Mouse (Mus musculus): ENCODE measurements at regions not wholly inside any gene's neighbourhood (a gene's known extent, or its start where the extent isn't known, plus 50 kb on each side); places are given as distances from the start of the nearest gene placed in this dataset.

GRCm38 (mm10) chr12:107748481-107749380, 254.7 kb downstream of the Bcl11b start:
- peak; percentile 61 for DNase-seq (ENCODE audit: low spot score)
- no peaks in the 10 kb centered on the region; the same call in 1 of the 2 replicates for H3K27me3 ChIP-seq (ENCODE audit: control insufficient read depth, insufficient read depth, low read length)

GRCm38 (mm10) chr12:107749381-107750085, 253.9 kb downstream of the Bcl11b start:
- peak overlapping the region; percentile 13; the same call in 1 of the 2 replicates for H3K4me2 ChIP-seq (replicated peaks; ENCODE audit: low read depth, low read length, severe bottlenecking)
- H3K9ac ChIP-seq (ENCODE audit: low read depth, low read length, severe bottlenecking): no peak overlapping the region
- H3K27ac ChIP-seq (replicated peaks; ENCODE audit: low read depth, low read length): peak overlapping the region; percentile 35; the same call in 1 of the 2 replicates
- TF ChIP-seq POLR2A (IDR thresholded peaks at IDR 0.05; ENCODE audit: borderline replicate concordance, extremely low read depth, insufficient read depth, insufficient read length): no peak
- DNase-seq (ENCODE audit: low spot score) (no peak), ATAC-seq (ENCODE audit: low FRiP score, low read depth) (no peak)
- WGBS: 46% methylated on average over 11 of the region's 11 CpGs
- no peaks in the 10 kb centered on the region; the same call in 1 of the 2 replicates for H3K27me3 ChIP-seq (ENCODE audit: control insufficient read depth, insufficient read depth, low read length)
- peaks cover 44% of the 10 kb centered on the region for H3K4me1 ChIP-seq (ENCODE audit: control insufficient read depth, insufficient read depth, low read length)
- H3K36me3 ChIP-seq (ENCODE audit: control insufficient read depth, insufficient read depth, low read length): no peaks in the 10 kb centered on the region
- no peaks in the 10 kb centered on the region for H3K9me3 ChIP-seq (ENCODE audit: control insufficient read depth, low read length)
- H3K4me3 ChIP-seq (replicated peaks; ENCODE audit: low read length): no peak overlapping the region

More at GRCm38 (mm10) chr12:107748481-107749380, 254.7 kb downstream of the Bcl11b start:
- no peak for TF ChIP-seq POLR2A (IDR thresholded peaks at IDR 0.05; ENCODE audit: borderline replicate concordance, extremely low read depth, insufficient read depth, insufficient read length)
- no peak overlapping the region for H3K9ac ChIP-seq (ENCODE audit: low read depth, low read length, severe bottlenecking)
- WGBS: 13% methylated on average over 18 of the region's 18 CpGs
- H3K4me2 ChIP-seq (replicated peaks; ENCODE audit: low read depth, low read length, severe bottlenecking): peak overlapping the region; percentile 13; the same call in 1 of the 2 replicates
- peaks cover 44% of the 10 kb centered on the region for H3K4me1 ChIP-seq (ENCODE audit: control insufficient read depth, insufficient read depth, low read length)
- H3K9me3 ChIP-seq (ENCODE audit: control insufficient read depth, low read length): no peaks in the 10 kb centered on the region
- no peaks in the 10 kb centered on the region for H3K36me3 ChIP-seq (ENCODE audit: control insufficient read depth, insufficient read depth, low read length)
- ATAC-seq (ENCODE audit: low FRiP score, low read depth): peak; percentile 17
- H3K27ac ChIP-seq (replicated peaks; ENCODE audit: low read depth, low read length): peak overlapping the region; percentile 35; the same call in 1 of the 2 replicates
- no peak overlapping the region for H3K4me3 ChIP-seq (replicated peaks; ENCODE audit: low read length)

DNA sequence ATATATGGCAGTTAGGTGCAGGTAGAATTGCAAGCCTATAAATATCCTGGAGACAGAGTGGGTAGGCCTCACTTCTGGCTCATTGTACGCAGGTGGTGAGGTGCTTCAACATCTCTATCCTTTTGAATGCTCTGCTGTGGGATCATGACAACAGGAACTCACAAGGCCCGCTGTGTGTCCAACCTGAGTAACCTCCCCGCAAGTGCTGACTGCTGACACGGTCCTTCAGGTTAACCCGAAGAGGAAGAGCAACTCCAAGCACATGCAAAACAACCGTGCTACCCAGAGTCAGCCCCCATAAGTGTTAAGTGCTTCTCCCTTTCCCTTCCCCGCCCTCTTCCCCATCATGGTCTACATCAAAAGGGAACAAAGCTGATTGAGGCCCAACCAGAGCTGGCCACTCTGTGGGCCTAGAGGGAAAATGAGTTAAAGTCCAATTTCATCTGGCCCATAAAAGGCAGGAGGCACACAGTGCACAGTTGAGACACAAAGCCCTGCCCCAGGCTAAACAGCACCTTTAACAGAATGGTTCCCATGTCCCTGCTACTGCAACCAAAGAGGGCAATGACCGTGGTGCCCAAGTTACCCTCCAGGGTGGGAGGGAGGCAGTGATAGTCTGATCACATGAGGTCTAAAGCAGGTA, 253.0 kb downstream of the Bcl11b start:
- no peak for DNase-seq (ENCODE audit: low spot score)
- 58% methylated on average over 8 of the region's 8 CpGs for WGBS
- H3K27ac ChIP-seq (replicated peaks; ENCODE audit: low read depth, low read length): no peak overlapping the region

GRCm38 (mm10) chr12:107752126-107752525, 251.3 kb downstream of the Bcl11b start:
- no peak overlapping the region for H3K27ac ChIP-seq (replicated peaks; ENCODE audit: low read depth, low read length)

More for the DNA sequence above, 253.0 kb downstream of the Bcl11b start:
- Histone ChIP-seq H3K4me2 (replicated peaks; ENCODE audit: low read depth, low read length, severe bottlenecking) (no peak overlapping the region), H3K4me1 (ENCODE audit: control insufficient read depth, insufficient read depth, low read length) (peaks cover 44% of the 10 kb centered on the region), H3K4me3 (replicated peaks; ENCODE audit: low read length) (no peak overlapping the region), H3K36me3 (ENCODE audit: control insufficient read depth, insufficient read depth, low read length) (no peaks in the 10 kb centered on the region), H3K9ac (ENCODE audit: low read depth, low read length, severe bottlenecking) (no peak overlapping the region), H3K27me3 (ENCODE audit: control insufficient read depth, insufficient read depth, low read length) (no peaks in the 10 kb centered on the region; the same call in 1 of the 2 replicates), H3K9me3 (ENCODE audit: control insufficient read depth, low read length) (no peaks in the 10 kb centered on the region)
- TF ChIP-seq POLR2A (IDR thresholded peaks at IDR 0.05; ENCODE audit: borderline replicate concordance, extremely low read depth, insufficient read depth, insufficient read length): no peak
- ATAC-seq (ENCODE audit: low FRiP score, low read depth): no peak

DNA sequence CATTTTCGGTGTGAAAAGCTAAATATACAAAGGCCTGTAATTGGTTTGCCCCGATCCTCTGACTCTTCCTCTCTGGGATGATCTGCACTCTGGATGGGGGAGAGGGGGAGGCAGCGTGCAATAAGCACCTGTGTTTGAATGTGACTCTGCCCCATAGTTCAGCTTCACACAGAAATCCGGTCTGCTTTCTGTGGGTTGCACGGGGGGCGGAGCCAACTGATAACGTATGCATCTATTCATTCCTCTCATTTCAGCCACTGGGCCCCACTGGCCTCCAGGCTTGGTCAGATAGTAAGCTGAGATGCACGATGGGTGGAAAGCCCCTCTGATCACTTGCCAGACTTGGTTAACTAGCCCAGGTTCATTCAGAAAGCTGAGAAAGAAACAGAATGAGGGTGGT, 250.8 kb downstream of the Bcl11b start:
- Histone ChIP-seq H3K9ac (ENCODE audit: low read depth, low read length, severe bottlenecking) (no peak overlapping the region), H3K4me3 (replicated peaks; ENCODE audit: low read length) (no peak overlapping the region), H3K27me3 (ENCODE audit: control insufficient read depth, insufficient read depth, low read length) (no peaks in the 10 kb centered on the region; the same call in 1 of the 2 replicates), H3K36me3 (ENCODE audit: control insufficient read depth, insufficient read depth, low read length) (no peaks in the 10 kb centered on the region), H3K4me1 (ENCODE audit: control insufficient read depth, insufficient read depth, low read length) (peaks cover 53% of the 10 kb centered on the region), H3K9me3 (ENCODE audit: control insufficient read depth, low read length) (no peaks in the 10 kb centered on the region), H3K4me2 (replicated peaks; ENCODE audit: low read depth, low read length, severe bottlenecking) (no peak overlapping the region), H3K27ac (replicated peaks; ENCODE audit: low read depth, low read length) (no peak overlapping the region)
- no peak for ATAC-seq (ENCODE audit: low FRiP score, low read depth)
- 32% methylated on average over 8 of the region's 8 CpGs for WGBS
- TF ChIP-seq POLR2A (IDR thresholded peaks at IDR 0.05; ENCODE audit: borderline replicate concordance, extremely low read depth, insufficient read depth, insufficient read length): no peak
- DNase-seq (ENCODE audit: low spot score): no peak

More at GRCm38 (mm10) chr12:107752126-107752525, 251.3 kb downstream of the Bcl11b start:
- no peaks in the 10 kb centered on the region for H3K9me3 ChIP-seq (ENCODE audit: control insufficient read depth, low read length)
- no peak overlapping the region for H3K4me2 ChIP-seq (replicated peaks; ENCODE audit: low read depth, low read length, severe bottlenecking)
- no peak overlapping the region for H3K9ac ChIP-seq (ENCODE audit: low read depth, low read length, severe bottlenecking)
- no peak for TF ChIP-seq POLR2A (IDR thresholded peaks at IDR 0.05; ENCODE audit: borderline replicate concordance, extremely low read depth, insufficient read depth, insufficient read length)
- no peak for DNase-seq (ENCODE audit: low spot score)
- H3K36me3 ChIP-seq (ENCODE audit: control insufficient read depth, insufficient read depth, low read length): no peaks in the 10 kb centered on the region
- H3K4me1 ChIP-seq (ENCODE audit: control insufficient read depth, insufficient read depth, low read length): peaks cover 50% of the 10 kb centered on the region
- 59% methylated on average over 7 of the region's 7 CpGs for WGBS
- H3K27me3 ChIP-seq (ENCODE audit: control insufficient read depth, insufficient read depth, low read length): no peaks in the 10 kb centered on the region; the same call in 1 of the 2 replicates
- no peak overlapping the region for H3K4me3 ChIP-seq (replicated peaks; ENCODE audit: low read length)
- no peak for ATAC-seq (ENCODE audit: low FRiP score, low read depth)

Measured in limb, embryonic 14.5 days (tissue).